Mouse (Mus musculus): ENCODE results near the gene Cox5a.

Cox5a gene

GRCm38 (mm10) chr9:57560861-57561710 is 40.0 kb downstream of the Cox5a start, which contains the start of gene Scamp2:
TSS of gene Scamp2 (plus strand) at chr9:57560943.
- ATAC-seq (ENCODE audit: insufficient number of reproducible peaks, low FRiP score, low TSS enrichment) = peak; percentile 98

- ATAC-seq (ENCODE audit: insufficient number of reproducible peaks, low FRiP score, low TSS enrichment) = no peak
These were observed 40.6 kb downstream of the Cox5a start for GRCm38 (mm10) chr9:57561711-57562099.

- no peak for ATAC-seq (ENCODE audit: insufficient number of reproducible peaks, low FRiP score, low TSS enrichment)
These were observed 41.9 kb downstream of the Cox5a start for GRCm38 (mm10) chr9:57562896-57563372.

- no peak for ATAC-seq (ENCODE audit: insufficient number of reproducible peaks, low FRiP score, low TSS enrichment)
These were observed 43.5 kb downstream of the Cox5a start for GRCm38 (mm10) chr9:57564609-57565008.

- no peak for ATAC-seq (ENCODE audit: insufficient number of reproducible peaks, low FRiP score, low TSS enrichment)
These were observed 44.7 kb downstream of the Cox5a start for GRCm38 (mm10) chr9:57565741-57566221.

DNA sequence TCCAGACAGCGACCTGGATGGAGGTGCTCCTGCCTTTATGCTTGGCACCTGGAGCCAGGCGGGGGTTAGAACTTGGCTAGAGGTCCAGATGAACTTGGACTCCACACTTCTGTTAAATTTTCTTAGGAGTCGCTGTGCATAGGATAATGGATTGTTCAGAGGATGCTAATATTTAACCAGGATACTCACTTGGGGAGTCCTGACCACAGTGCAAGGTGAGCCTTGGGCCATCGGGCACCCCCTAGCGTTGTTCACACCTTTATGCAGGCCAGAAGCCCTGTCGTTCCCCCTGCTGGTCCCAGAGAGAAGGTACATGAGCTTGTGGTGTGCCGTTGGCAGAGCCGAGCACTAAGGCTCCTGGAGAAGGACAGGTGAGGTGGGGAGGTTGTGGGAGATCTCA is 45.8 kb downstream of the Cox5a start:
- ATAC-seq (ENCODE audit: insufficient number of reproducible peaks, low FRiP score, low TSS enrichment) = no peak

DNA sequence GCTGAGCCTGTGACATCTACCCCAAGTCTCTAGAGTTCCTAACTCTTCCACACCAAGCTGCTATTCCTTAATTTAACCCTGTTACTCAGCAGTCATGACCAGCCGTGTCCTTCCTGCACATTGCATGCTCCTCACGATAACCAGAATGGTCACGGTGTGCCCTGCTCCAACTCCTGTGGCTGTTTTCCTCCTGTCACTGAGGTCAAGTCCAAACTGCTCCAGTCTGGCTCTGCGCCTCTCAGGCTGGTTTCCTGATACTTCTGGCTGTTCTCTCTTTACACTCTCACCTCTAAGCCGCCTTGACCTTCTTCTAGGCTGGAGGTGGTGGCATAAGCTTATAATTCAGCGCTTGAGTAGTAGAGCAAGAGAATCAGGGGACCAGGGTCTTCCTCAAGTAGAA is 47.4 kb downstream of the Cox5a start:
- ATAC-seq (ENCODE audit: insufficient number of reproducible peaks, low FRiP score, low TSS enrichment) = no peak

GRCm38 (mm10) chr9:57574397-57574796 is 53.3 kb downstream of the Cox5a start:
- ATAC-seq (ENCODE audit: insufficient number of reproducible peaks, low FRiP score, low TSS enrichment) = no peak

- ATAC-seq (ENCODE audit: insufficient number of reproducible peaks, low FRiP score, low TSS enrichment) = no peak
These were observed 54.5 kb downstream of the Cox5a start for GRCm38 (mm10) chr9:57575577-57575976.

DNA sequence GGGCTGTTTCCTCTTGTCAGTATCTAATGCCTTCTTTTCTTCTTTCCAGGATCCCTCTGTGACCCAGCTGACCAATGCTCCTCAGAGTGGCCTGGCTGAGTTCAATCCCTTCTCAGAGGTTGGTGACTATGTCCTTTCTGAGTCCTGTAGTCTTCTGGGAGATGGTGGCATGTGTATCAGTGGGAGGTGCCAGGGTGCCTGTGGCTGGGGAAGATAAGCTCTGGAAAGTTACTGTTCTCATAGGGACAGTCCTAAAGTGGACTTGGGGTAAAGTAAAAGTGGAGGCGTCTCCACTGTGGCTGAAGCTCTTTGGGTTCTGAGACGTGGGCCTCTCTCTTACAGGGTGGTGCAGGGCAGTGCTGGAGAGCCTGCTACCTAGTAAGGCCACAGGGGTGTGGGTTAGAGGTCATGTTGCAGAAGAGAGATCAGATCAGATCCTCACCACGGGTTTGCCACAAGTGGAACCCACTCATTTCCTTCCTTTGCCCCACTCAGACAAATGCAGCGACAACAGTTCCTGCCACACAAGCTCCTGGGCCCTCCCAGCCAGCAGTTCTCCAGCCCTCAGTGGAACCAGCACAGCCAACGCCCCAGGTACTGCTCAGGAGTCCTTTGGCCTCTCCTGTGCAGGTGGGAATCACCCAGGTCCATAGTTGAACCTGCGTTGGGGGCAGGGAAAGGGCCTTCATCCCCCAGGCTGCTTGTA is 56.2 kb downstream of the Cox5a start:
- ATAC-seq (ENCODE audit: insufficient number of reproducible peaks, low FRiP score, low TSS enrichment) = no peak

Data from cerebellum, adult (tissue).